Comparison of ENCODE assay signal across 9 mouse cellular contexts in the genomic region with DNA sequence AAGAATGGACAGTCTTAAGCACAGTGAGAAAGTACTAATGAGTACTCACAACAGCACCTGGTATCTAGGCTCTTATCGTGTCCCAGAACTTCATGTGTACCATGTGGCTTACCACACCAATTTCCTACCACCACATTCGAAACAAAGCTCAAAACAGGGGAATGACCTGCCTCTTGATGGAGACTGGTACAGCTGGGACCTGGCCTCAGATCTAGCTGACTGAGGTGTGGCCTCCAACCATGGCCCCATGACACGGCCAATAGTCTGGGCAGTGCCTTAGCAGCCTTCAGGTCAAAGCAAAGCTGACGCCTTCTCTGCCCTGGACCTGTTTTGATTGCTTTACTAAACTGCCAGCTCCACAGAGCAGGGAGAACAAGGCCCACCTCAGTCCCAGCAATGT. TPM values are rescaled to one million over a fixed set of nuclear protein-coding genes. Genes with fewer than 3 reads are reported as not detected.
DNase-seq lines count a peak whose midpoint lies in the region; ATAC-seq and TF ChIP-seq lines count a peak whose summit lies in the region.
"Had no signal": no experiment of that assay in that cellular context is flagged by ENCODE, and none has a peak within 500 bp of the region (broad histone marks: within the 10 kb centered on the region; RNA-seq: fewer than 3 reads in every experiment).

No protein-coding gene starts in this region.

- H3K4me2 ChIP-seq in kidney, postnatal 0 days (ENCODE audit: low read length), result no peak overlapping the region
- no peak overlapping the region for H3K4me2 ChIP-seq in kidney, embryonic 14.5 days (replicated peaks; ENCODE audit: low read depth, low read length)
- H3K4me2 ChIP-seq in embryonic facial prominence, embryonic 15.5 days (replicated peaks), result no peak overlapping the region
- H3K4me2 ChIP-seq in limb, embryonic 11.5 days (ENCODE audit: low read depth, severe bottlenecking), result no peak overlapping the region
- no peak overlapping the region for H3K4me2 ChIP-seq in stomach, embryonic 15.5 days
- H3K4me2 ChIP-seq: midbrain, embryonic 12.5 days had no signal

- no peak overlapping the region for H3K9ac ChIP-seq in kidney, postnatal 0 days (ENCODE audit: low read depth, low read length)
- no peak overlapping the region for H3K9ac ChIP-seq in kidney, embryonic 14.5 days (ENCODE audit: low read depth, low read length)
- no peak overlapping the region for H3K9ac ChIP-seq in embryonic facial prominence, embryonic 15.5 days
- no peak overlapping the region for H3K9ac ChIP-seq in limb, embryonic 11.5 days (ENCODE audit: low read length)
- no peak overlapping the region for H3K9ac ChIP-seq in stomach, embryonic 15.5 days
- H3K9ac ChIP-seq: midbrain, embryonic 12.5 days had no signal

- TF ChIP-seq CTCF in kidney, postnatal 0 days (IDR thresholded peaks at IDR 0.05; ENCODE audit: low read depth), result no peak

- WGBS in kidney, postnatal 0 days, result 63% methylated on average over 4 of the region's 4 CpGs
- 63% methylated on average over 4 of the region's 4 CpGs for WGBS in kidney, embryonic 14.5 days
- WGBS in embryonic facial prominence, embryonic 15.5 days, result 64% methylated on average over 4 of the region's 4 CpGs
- 60% methylated on average over 4 of the region's 4 CpGs for WGBS in limb, embryonic 11.5 days
- 59% methylated on average over 4 of the region's 4 CpGs for WGBS in stomach, embryonic 15.5 days

- no peak for DNase-seq in kidney, postnatal 0 days (ENCODE audit: low spot score)
- no peak for DNase-seq in limb, embryonic 11.5 days (ENCODE audit: low spot score)
- DNase-seq: cerebellum, adult 9-10 months had no signal

- peak overlapping the region; percentile 47 for H3K27ac ChIP-seq in kidney, postnatal 0 days
- no peak overlapping the region for H3K27ac ChIP-seq in kidney, embryonic 14.5 days (ENCODE audit: low read depth, low read length)
- 0 out of 2 replicates have a peak overlapping the region, but pooled peaks have one; percentile 17 for H3K27ac ChIP-seq in embryonic facial prominence, embryonic 15.5 days (replicated peaks)
- H3K27ac ChIP-seq in limb, embryonic 11.5 days (replicated peaks; ENCODE audit: low read depth, low read length), result 0 out of 2 replicates have a peak overlapping the region, but pooled peaks have one; percentile 26
- 0 out of 2 replicates have a peak overlapping the region, but pooled peaks have one; percentile 8 for H3K27ac ChIP-seq in stomach, embryonic 15.5 days
- H3K27ac ChIP-seq: midbrain, embryonic 12.5 days had no signal

- no peaks in the 10 kb centered on the region for H3K27me3 ChIP-seq in kidney, postnatal 0 days (ENCODE audit: insufficient read depth, low read length)
- no peaks in the 10 kb centered on the region for H3K27me3 ChIP-seq in kidney, embryonic 14.5 days (ENCODE audit: control insufficient read depth, insufficient read depth, low read length)
- no peaks in the 10 kb centered on the region for H3K27me3 ChIP-seq in embryonic facial prominence, embryonic 15.5 days
- H3K27me3 ChIP-seq in limb, embryonic 11.5 days (ENCODE audit: control insufficient read depth, insufficient read depth, low read length), result no peaks in the 10 kb centered on the region
- no peaks in the 10 kb centered on the region for H3K27me3 ChIP-seq in stomach, embryonic 15.5 days (replicated peaks)
- H3K27me3 ChIP-seq: midbrain, embryonic 12.5 days had no signal

- H3K4me3 ChIP-seq in kidney, postnatal 0 days (replicated peaks; ENCODE audit: low read depth, low read length), result no peak overlapping the region
- H3K4me3 ChIP-seq in kidney, embryonic 14.5 days (ENCODE audit: low read length), result no peak overlapping the region
- no peak overlapping the region for H3K4me3 ChIP-seq in embryonic facial prominence, embryonic 15.5 days (replicated peaks)
- no peak overlapping the region for H3K4me3 ChIP-seq in limb, embryonic 11.5 days (ENCODE audit: low read depth, low read length)
- no peak overlapping the region for H3K4me3 ChIP-seq in stomach, embryonic 15.5 days (replicated peaks)
- H3K4me3 ChIP-seq: midbrain, embryonic 12.5 days had no signal

- no peak for ATAC-seq in kidney, postnatal 0 days (replicated peaks; ENCODE audit: low FRiP score, low read depth)
- no peak for ATAC-seq in kidney, embryonic 14.5 days (ENCODE audit: low FRiP score, low TSS enrichment)
- ATAC-seq in embryonic facial prominence, embryonic 15.5 days (ENCODE audit: insufficient number of reproducible peaks, low FRiP score, low TSS enrichment, low read depth), result no peak
- ATAC-seq in limb, embryonic 11.5 days (ENCODE audit: insufficient number of reproducible peaks, low FRiP score, low TSS enrichment, low read depth), result no peak
- no peak for ATAC-seq in stomach, embryonic 15.5 days (ENCODE audit: insufficient read depth, low FRiP score, low read depth)
- no peak for ATAC-seq in CD4-positive, CD25-positive, alpha-beta regulatory T cell, adult 4 months
- ATAC-seq in inflammation-experienced regulatory T-cells, adult 6 months, result no peak

- no peaks in the 10 kb centered on the region for H3K36me3 ChIP-seq in kidney, postnatal 0 days (ENCODE audit: insufficient read depth, low read length)
- no peaks in the 10 kb centered on the region for H3K36me3 ChIP-seq in kidney, embryonic 14.5 days (ENCODE audit: control insufficient read depth, insufficient read depth, low read length)
- H3K36me3 ChIP-seq in embryonic facial prominence, embryonic 15.5 days, result no peaks in the 10 kb centered on the region
- peaks cover 3% of the 10 kb centered on the region; the same call in 1 of the 2 replicates for H3K36me3 ChIP-seq in limb, embryonic 11.5 days (ENCODE audit: control insufficient read depth, insufficient read depth, low read length)
- no peaks in the 10 kb centered on the region for H3K36me3 ChIP-seq in stomach, embryonic 15.5 days
- H3K36me3 ChIP-seq: midbrain, embryonic 12.5 days had no signal

- H3K9me3 ChIP-seq in kidney, postnatal 0 days (replicated peaks; ENCODE audit: low read length), result no peaks in the 10 kb centered on the region
- H3K9me3 ChIP-seq in kidney, embryonic 14.5 days (ENCODE audit: control insufficient read depth, low read length), result no peaks in the 10 kb centered on the region
- H3K9me3 ChIP-seq in embryonic facial prominence, embryonic 15.5 days (replicated peaks), result no peaks in the 10 kb centered on the region
- no peaks in the 10 kb centered on the region for H3K9me3 ChIP-seq in limb, embryonic 11.5 days (ENCODE audit: control insufficient read depth, low read length)
- no peaks in the 10 kb centered on the region for H3K9me3 ChIP-seq in stomach, embryonic 15.5 days
- H3K9me3 ChIP-seq: midbrain, embryonic 12.5 days had no signal

- peaks cover 6% of the 10 kb centered on the region; the same call in 1 of the 2 replicates for H3K4me1 ChIP-seq in kidney, postnatal 0 days (replicated peaks; ENCODE audit: insufficient read depth, low read length)
- 0 out of 2 replicates have a peak, but pooled peaks cover 3% of the 10 kb centered on the region for H3K4me1 ChIP-seq in kidney, embryonic 14.5 days (ENCODE audit: control insufficient read depth, insufficient read depth, low read length)
- peaks cover 18% of the 10 kb centered on the region for H3K4me1 ChIP-seq in embryonic facial prominence, embryonic 15.5 days
- peaks cover 6% of the 10 kb centered on the region; the same call in 1 of the 2 replicates for H3K4me1 ChIP-seq in limb, embryonic 11.5 days (ENCODE audit: control insufficient read depth, insufficient read depth, low read length)
- peaks cover 5% of the 10 kb centered on the region for H3K4me1 ChIP-seq in stomach, embryonic 15.5 days

RNA-seq across cellular contexts. Expression of a gene that starts 56.5 kb away (rescaled TPM):
- 8.4 and 9.0 TPM in 2 replicates for polyA plus RNA-seq in kidney, postnatal 0 days (2015; fragmentation: Nextera tagmentation; extraction: Ambion mirVana)
- 5.0 and 9.7 TPM in 2 replicates for polyA plus RNA-seq in kidney, embryonic 14.5 days (2014; fragmentation: Nextera tagmentation; extraction: Ambion mirVana)
- 11.7 and 11.9 TPM in 2 replicates for polyA plus RNA-seq in embryonic facial prominence, embryonic 15.5 days (2015; fragmentation: Nextera tagmentation; extraction: Ambion mirVana)
- 7.6 and 8.0 TPM in 2 replicates for polyA plus RNA-seq in limb, embryonic 11.5 days (2014; fragmentation: Nextera tagmentation; extraction: Ambion mirVana)
- polyA plus RNA-seq in stomach, embryonic 15.5 days (2015; fragmentation: Nextera tagmentation; extraction: Ambion mirVana), result 10.3 and 11.9 TPM in 2 replicates
- 10 to 100 TPM; 27.1 to 28.7 TPM for polyA plus RNA-seq in CD4-positive, CD25-positive, alpha-beta regulatory T cell, adult 4 months (2017; shearing (Covaris generic))
- 10 to 100 TPM; 19.4 to 24.0 (median 23.4) TPM for polyA plus RNA-seq in inflammation-experienced regulatory T-cells, adult 6 months (2017; shearing (Covaris generic))
